Mouse (Mus musculus) layer of hippocampus, adult 11-12 months (tissue): ENCODE measurements around the gene Prrg2.

Experiments used
- DNase-seq: peaks from one replicate; pipeline ENCODE4 v3.0.0; 2022; ENCODE audit warnings: low spot score

Gene Prrg2

DNA sequence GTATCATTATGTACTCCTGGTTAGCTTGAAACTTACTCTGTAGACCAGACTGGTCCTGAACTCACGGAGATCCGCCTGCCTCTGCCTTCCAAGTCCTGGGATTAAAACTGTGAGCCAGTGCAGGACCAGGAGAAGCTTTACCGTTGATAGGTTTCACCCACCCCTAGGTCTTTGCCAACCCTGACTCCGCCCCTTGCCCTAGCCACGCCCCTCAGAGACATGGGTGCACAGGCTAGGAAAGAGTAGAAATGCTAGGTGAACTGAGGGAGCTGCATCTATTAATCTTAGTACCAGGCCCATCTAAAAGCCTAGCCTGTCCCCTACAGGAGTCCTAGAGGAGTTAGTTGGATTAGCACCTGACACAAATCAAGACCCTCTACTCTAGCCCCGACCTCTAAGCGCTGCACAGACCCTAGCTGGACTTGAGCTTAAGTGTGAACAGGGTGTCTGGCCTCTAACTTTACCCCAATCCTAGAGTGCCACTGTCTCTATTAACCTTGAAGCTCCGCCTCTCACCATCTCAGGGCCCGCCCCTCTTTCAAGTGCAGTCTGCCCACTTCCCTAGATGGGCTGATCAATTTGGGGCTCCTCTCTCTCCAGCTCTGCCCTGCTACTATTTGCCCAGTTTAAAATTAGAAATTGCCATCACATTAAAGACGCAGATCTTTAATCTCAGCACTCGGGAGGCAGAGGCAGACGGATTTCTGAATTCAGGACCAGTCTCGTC, 27.9 kb upstream of the Prrg2 start:
- DNase-seq, result no peak

DNA sequence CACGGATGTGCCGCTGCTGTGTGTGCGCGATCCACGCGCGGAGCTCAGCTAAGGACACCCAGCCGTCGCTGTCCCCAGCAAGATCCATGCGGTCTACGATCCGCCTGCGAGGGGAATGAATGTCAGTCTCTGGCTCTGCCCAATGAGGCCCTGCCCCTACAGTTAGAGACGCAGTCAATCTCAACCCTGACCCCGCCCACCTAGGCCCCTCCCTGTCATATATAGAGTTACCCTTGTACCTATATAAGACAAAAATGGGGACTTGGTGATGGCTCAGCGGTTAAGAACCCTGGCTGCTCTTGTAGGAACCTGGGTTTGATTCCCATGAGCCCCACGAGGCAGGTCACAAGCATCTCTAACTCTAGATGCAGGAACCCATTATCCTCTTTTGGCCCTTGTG, 26.1 kb upstream of the Prrg2 start:
- no peak for DNase-seq

DNA sequence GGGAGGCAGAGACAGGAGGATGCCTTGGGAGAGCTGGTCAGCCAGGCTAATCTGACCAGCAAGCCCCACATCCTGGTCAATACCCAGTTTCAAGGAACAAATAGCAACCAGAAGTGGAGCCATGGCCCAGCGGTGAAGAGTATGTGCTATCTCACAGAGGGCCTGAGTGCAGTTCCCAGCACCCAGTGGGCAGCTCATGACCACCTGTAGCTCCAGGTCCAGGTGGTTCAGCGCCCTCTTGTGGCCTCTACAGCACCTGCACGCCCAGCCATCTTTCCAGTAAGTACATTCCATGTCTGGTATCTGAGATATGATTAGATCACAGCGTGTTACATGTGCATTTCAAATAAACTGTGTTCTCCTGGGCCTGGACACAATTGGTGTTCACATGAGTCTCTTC, 23.6 kb upstream of the Prrg2 start:
- no peak for DNase-seq

DNA sequence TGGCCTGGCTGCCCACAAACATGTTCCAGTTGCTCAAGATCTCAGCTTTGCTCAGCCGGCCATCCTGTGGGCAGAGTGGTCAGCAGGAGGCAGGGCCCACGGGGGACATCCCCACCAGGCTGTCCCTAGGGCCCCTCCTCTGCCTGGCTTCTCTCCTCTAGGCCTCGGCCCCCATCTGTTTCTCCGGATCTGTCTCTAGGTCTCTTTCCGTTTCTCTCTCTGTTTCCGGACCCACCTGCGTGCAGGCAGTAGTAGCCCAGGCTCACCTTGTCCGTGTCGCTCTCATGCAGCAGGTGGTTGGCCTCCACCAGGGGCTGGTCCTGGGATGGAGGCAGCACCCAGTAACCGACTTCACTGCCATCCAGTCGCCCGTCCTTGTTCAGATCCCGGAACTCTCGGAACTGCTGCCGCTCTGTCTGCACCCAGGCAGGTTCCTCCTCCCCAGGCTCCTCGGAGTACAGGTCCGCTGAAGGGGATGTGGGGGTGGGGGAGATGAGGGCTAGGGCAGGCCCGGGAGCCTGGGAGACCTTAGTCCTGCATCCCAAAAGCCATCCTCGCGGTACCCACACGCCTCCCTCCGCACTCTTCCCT, 20.9 kb upstream of the Prrg2 start:
- DNase-seq, result no peak

DNA sequence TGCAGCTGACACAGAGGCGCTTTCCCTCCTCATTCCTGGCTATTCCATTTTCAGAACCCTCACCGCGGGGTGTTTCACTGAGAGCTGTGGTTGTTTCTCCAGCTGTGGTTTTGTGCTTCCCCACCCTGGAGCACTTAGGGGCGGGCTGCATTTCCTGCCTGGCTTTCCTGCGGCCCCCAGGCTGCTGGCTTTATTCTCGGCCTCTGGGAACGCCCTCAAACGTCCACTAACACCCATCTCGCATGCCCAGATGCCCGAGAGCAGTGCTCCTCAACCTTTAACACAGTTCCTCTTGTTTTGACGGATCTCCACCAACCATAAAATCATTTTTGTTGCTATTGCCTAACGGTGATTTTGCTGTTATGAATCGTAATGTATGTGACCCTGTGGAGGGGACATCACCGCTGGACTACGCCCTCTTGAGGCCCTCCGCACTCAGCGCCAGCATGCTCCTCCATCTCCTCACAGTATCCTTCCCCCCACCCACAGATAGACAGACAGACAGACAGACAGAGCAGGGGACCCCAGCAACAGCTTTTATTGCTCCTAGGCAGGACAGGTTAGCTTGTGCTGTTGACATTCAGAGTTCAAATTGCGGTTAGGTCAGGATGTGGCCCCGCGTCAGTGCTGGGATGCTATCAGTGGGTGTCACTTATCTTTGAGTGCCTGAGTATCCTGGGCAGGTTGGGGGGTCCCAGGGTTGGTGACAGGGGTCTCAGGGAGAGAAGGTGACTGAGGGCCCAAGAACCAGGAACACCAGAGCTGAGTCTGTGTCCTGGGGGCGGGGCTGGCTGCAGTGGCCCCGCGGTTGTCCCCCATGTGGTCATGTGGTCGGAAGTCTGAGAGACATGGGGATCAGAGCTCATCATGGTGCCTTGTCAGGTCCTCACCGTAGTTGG, 20.2 kb upstream of the Prrg2 start:
- DNase-seq, result peak; percentile 55

DNA sequence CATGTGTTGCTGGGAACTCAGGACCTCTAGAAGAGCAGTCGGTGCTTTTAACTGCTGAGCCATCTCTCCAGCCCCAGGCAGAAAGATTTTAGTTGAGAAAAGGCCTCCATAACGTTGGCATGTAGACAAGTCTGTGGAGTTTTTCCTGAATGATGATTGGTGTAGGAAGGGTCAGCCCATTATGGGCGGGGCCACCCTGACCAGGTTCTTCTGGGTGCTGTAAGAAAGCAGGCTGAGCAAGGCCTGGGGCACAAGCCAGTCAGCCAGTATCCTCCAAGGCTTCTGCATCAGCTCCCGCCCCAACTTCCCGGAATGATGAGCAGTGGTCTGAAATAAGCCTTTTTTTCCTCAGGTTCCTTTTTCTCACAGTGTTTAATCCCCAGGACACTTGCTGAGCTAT, 18.5 kb upstream of the Prrg2 start:
- DNase-seq, result no peak

DNA sequence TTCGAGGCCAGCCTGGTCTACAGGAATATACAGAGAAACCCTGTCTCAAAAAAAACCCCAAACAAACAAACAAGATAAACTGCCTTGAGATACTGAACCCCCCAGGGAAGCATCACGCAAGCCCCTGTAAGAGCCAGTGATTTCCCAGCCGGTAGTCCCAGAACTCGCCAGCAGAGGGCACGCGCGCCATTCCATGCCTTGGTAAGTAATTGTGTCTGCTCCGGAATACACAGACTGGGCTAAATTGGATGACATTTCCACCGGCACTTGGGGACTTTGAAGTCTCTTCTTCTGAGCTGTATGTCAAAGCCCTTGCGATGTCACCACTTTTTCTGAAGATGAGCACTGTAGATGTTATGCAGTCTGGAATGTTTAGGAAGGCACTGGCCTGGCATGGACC, 17.4 kb upstream of the Prrg2 start:
- DNase-seq, result peak; percentile 94

DNA sequence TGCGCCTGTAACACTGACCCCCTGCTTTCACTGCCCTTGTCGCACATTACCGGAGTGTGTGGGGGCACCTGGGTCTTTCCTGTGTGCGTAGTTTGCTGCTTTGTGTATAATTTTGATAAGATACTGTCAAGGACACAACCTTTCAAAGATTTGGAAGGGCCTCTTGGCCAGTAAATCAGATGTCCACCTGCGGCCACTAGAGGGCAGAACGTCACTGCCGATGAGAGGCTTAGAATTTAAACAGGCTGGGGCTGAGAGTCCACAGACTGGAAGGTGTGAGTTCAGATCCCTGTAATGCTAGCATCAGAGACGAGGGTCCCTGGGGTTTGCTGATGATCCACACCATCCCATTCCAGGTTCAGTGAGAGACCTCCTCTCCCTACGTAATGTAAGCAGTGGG, 16.0 kb upstream of the Prrg2 start:
- DNase-seq, result peak; percentile 64

DNA sequence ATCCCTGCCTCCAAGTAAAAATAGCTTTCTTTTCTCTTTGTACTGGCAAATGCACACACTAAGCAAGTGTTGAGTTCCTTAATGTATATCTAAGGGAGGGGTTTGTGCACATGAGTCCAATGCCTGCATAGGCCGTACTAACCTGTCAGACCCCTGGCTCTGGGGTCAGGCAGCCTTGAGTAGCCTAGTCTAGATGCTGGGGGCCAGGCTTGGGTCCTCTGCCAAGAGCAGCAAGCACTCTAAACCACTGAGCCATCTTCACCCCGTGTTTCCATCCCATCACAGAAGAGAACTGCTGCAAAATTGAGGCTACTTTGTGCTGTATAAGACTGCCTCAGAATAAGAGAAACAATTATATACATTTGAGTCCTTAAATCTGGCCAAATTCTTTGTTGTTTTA, 15.4 kb upstream of the Prrg2 start:
- DNase-seq, result no peak

DNA sequence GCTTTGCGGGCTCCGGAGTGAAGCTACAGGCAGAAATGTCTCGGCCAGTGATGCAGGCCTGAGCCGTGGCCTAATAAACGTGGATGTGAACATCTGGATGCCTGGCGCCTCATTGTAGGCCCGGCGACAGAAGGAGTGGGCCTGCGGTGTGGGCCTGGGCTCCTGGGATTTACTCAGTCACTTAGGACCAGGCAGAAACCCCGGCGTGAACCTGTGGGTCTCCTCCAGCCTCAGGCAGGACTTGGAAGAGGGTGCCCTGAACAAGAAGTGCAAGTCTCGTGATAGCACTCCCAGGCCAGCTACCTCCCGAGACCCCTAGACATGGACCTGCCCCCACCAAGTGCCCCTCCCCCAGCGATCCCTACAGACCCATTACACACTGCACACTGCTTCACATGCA, 14.8 kb upstream of the Prrg2 start:
- DNase-seq, result no peak

DNA sequence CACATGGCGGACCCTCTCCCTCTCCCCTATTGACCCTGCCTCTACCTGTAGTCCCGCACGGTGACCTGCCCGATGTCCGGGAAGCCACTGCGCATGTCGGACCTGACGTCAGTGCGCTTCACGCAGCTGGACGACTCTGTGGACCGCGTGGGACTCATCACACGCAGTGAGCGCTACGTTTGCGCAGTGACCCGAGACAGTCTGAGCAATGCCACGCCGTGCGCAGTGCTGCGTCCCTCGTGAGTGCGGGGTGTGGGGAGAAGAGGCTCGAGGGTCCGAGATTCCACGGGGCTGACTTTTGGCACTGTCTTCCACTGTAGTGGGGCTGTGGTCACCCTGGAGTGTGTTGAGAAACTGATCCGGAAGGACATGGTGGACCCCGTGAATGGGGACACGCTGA, 14.0 kb upstream of the Prrg2 start:
- no peak for DNase-seq

DNA sequence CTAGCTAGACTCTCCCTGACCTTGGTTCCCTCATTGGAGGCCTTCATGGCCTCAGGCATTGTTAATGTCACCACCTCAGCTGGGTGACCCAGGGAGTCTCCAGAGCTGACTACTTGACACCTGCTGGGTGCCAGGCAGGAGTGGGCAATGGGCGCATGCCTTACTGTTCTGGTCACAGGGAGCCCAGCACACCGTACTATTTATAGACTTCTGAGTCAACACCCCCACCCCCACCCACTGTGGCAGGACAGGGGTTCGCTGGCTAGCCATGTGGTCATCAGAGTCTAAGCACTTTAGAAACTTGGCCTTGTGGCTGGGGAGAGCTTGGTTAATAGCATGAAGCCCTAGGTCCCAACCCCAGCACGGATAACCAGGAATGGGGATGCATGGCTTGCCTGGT, 12.9 kb upstream of the Prrg2 start:
- DNase-seq, result no peak

DNA sequence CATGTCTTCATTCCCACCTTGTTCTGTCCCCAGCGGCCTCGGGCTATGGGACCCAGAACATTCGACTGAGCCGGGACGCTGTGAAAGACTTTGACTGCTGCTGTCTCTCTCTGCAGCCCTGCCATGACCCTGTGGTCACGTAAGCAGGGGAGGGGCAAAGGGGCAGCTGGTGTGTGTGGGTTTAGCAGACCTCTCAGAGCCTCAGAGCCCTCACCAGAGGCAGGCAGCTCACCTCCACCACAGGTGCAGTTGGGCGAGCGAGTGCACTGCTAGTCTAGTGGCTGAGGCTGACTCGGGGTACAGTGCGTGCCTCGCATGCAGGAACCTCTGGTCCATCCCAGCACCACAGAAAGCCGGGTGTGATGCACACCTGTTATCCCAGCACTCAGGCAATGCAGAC, 11.5 kb upstream of the Prrg2 start:
- no peak for DNase-seq

DNA sequence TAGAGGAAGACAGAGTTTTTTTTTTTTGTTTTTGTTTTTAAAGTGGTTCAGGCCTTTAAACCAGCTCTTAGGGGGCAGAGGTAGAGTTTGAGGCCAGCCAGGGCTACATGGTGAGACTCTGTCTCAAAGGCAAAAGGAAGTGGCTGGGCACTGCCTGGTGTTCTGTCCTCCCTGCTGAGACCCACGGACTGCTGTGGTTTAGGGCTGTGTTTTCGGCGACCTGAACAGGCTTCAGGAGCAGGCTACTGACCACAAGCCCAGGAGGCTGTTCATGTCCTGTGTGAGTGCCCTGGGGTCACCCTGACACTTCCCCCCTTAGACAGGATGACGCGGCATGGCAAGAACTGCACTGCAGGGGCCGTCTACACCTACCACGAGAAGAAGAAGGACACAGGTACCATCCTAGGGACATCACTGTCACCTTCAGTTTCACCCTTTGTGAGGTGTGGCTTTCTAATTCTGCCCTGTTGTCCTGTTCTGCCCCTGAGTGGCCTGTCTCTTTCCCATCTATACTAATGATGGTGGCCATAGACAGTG, 10.8 kb upstream of the Prrg2 start:
- DNase-seq, result no peak

DNA sequence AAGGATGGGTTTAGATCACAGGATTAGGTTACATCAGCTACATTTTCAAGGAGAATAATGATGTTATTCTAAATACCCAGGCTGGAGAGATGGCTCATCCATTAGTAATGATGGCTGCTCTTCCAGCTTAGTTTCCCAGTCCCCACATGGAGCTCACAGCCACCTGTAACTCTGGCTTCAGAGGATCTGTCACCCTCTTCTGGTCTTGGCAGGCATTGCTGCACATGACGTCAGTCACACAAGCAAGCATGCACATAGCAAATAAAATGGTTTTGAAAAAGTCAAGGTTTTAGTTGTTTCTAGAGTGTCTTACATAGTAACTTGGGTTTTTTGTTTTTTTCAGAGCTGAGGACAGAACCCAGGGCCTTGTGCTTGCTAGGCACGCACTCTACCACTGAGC, 9.8 kb upstream of the Prrg2 start:
- no peak for DNase-seq

DNA sequence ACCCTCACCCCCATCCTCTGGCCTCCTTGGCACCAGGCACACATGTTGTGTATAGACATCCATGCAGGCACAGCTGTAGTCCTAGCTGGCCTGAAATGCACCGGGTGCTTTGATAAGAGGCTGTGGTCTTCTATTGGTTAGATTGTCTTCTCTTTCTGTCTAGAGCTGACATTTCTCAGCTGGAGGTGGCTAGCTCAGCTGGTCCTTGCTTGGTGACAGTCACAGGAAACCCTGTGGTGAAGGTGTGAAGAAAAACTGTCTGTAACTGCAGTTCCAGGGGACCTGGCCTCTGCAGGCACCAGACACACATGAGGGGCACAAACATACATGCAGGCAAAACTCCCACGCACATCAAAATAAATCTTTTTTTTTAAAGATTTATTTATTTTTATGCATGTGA, 7.2 kb upstream of the Prrg2 start:
- no peak for DNase-seq

DNA sequence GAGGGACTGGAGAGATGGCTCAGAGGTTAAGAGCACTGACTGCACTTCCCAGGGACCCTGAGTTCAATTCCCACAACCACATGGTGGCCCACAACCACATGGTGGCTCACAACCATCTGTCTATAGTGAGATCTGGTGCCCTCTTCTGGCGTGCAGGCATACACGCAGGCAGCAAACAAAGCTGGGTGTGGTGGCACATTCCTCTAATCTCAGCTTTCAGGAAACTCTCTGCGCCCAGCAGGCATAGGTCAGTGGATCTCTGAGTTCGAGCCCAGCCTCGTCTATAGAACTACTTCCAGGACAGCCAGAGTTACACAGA, 5.5 kb upstream of the Prrg2 start:
- DNase-seq, result no peak

DNA sequence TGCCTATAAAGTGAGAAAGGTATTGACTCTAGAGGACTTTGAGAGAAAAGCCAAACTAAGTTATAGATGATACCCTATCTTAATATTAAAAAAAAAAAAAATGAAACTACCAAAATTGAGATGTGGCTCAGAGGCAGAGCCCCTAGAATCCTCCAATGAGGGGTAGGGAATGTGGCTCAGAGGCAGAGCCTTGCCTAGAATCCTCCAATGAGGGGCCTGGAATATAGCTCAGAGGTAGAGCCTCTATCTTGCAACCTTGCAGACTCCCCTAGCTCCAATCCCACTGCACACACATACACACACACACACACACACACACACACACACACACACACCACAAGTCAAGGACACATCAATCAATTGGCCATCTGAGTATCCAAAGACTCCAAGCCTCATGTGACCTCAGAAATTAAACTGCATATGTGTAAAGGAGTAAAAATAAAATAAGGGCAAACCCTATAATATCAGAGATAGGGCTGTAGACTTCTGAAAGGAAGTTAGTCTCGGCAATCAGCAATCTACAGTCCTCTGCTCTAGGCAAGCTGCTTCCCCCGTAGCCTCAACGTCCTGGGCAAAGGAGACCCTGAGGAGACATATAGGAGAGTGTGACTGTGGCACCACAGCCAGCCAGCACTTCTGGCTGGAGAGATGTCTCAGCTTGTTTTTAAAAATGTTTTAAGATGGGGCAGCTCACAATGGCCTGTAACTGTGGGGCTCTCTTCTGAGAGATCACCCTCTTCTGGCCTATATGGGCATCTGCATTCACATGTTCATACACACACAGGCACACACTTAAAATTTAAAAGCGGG, 4.9 kb upstream of the Prrg2 start:
- DNase-seq, result no peak

DNA sequence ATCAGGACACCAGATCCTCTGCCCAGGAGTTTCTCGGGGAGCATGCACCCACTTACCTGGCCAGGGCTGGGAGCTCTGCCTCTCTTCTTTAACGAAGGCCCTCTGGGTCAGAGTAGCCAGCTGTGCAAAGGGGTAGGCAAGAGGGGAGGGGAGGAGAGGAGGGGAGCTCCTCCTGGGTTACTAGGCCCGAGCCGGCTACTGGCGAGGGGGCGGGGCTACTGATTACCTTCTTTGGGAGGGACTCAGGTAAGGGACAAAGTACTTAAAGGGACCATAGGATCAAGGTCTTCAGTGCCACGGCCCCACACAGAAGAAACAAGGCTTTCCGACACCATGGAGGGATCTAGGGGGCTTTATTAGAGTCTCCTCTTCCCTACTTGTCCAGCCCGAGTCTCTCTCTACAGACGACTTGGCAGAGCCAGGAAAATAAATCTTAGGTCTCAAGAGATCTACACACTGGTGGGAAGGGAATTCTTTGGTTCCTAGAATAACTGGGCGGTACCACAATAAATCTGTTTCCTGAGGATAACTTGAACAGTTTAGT, 873 bp downstream of the Prrg2 start:
- no peak for DNase-seq

DNA sequence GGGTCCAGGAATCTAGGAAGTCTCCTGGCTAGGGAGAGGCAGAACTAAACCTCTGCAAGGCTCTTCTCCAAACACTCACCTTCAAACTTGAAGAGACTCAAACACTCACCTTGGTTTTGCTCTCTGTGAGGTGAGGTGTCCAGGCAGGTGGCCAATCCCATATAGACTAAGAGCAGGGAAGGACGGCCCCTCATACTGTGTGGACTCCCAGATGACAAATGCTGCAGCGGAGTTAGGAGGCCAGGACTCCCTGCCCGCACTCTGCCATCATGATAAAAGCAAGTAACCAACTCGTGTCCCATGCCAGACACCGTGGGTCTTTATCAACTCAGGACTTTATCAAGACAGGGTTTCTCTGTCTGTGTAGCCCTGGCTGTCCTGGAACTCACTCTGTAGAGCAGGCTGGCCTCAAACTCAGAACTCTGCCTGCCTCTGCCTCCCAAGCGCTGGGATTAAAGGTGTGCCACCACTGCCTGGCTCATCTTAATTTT, 1.8 kb downstream of the Prrg2 start:
- no peak for DNase-seq

DNA sequence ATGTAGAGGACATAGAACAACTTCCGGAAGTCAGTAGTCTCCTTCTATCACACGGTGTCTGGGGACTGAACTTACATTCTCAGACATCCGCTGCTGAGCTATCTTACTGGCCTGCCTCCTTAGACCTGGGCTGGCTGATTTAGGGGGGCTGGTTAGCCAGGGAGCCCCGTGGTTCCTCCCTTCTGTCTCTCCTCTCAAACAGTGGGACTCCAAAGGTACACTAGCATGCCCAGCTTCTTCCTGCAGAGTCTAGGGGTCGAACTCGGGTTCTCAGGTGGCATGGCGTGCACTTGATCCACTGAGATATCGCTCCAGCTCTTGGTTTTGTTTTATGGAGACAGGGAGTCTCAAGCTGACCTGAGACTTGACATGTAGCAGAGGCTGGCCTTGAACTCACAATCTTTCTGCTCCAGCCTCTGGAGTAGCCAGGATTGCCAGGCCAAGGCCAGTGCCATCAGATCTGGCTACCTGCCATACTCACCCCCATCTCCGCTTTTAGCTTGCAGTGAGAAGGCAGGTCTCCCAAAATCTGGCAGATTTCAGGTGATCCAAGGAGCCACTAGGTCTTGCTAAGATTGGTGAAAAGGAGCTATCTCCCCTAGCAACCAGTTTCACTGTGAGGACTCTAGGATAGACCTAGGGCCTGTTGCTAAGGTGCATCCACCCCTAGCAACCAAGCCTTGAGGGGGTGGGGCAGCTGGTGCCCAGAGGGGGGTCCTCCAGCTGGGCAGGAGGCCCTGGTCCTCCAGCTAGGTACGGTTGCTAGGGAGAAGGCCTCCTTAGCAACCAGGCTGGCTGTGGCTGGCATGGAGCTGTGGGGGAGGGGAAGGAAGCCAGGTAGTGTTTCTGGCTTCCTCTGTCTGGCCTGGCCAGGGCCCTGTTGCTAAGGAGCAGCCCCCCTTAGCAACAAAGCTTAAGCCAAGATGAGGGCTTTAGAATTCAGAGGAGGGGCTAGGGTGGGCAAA, 3.6 kb downstream of the Prrg2 start:
- DNase-seq, result no peak
